Mouse (Mus musculus): Measurements from ENCODE around the gene Ralgps1. TPM values are rescaled to one million over a fixed set of nuclear protein-coding genes. Genes with fewer than 3 reads are reported as not detected.
A peak's percentile ranks its signal among the peaks of the same experiment; 100 is the strongest.

Ralgps1 gene
- polyA plus RNA-seq, 1 experiment from 2014 or later = 27.2 TPM

DNA sequence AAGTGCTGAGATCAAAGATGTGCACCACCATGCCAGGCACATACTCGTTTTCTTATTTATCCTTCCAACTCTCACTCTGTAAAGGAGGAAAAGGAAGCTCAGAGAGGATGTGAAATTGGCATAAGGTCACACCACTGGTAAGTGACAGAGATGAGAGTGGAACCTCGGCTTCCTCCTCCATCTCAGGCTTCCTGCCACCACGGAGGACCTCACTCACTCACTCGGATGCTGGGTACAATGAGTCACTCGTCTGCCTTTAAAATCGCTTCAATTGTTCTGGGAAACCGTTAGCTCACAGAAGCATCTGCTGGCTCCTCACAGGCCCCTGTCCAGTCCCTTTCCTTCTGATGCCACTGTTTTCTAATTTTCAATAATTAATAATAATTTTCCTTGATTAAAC, 194.8 kb downstream of the Ralgps1 start:
- no peak overlapping the region for H3K9ac ChIP-seq
- no peaks in the 10 kb centered on the region for H3K27me3 ChIP-seq
- peaks cover 38% of the 10 kb centered on the region for H3K4me1 ChIP-seq
- peaks cover 25% of the 10 kb centered on the region for H3K36me3 ChIP-seq (ENCODE audit: poor library complexity, severe bottlenecking)
- H3K27ac ChIP-seq = no peak overlapping the region
- no peaks in the 10 kb centered on the region for H3K9me3 ChIP-seq (replicated peaks)
- WGBS = 49% methylated on average over 7 of the region's 7 CpGs
- H3K4me3 ChIP-seq = no peak overlapping the region
- H3K4me2 ChIP-seq = no peak overlapping the region
- no peak for ATAC-seq

DNA sequence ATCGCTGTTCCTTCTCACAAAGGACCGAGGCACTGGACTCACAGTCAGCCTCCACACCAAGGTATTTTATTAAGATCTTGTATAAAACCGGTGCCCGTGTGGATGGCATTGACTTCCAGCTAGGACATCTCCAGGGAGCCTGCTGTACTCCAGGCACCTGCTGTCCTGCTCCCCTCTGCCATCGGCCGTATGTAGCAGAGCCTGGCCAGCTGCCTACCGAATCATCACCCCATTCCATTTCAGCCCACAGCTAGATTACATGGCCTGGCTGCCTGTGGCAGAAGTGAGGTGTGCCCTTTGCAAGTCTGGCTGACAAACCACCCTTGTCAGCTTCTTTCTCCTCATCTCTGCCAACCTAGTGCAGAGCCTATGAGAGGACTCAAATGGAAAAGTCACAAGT, 197.6 kb downstream of the Ralgps1 start:
- H3K27ac ChIP-seq = no peak overlapping the region
- H3K27me3 ChIP-seq = no peaks in the 10 kb centered on the region
- no peak overlapping the region for H3K4me3 ChIP-seq
- 93% methylated on average over 7 of the region's 7 CpGs for WGBS
- H3K4me1 ChIP-seq = peaks cover 28% of the 10 kb centered on the region
- H3K9ac ChIP-seq = no peak overlapping the region
- no peaks in the 10 kb centered on the region for H3K9me3 ChIP-seq (replicated peaks)
- H3K4me2 ChIP-seq = no peak overlapping the region
- ATAC-seq = no peak
- peaks cover 33% of the 10 kb centered on the region for H3K36me3 ChIP-seq (ENCODE audit: poor library complexity, severe bottlenecking)

DNA sequence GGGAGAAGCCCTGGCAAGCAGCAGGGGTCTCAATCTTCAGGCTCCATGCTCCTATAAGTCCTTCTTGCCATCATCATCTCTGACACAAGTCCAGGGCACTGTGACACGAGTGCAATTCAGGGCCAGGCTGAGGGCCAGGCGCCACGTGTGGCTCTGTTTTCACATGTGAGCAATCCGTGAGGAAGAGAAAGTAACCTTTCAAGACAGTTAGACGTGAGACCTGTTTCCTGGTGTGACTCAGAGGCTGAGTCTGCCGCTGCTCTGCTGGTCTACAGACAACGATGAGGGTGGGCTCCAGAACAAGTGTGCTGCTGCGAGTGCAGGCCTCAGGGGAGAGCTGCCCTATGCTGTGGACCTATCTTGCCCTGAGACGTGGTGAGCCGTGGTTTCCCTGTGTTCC, 198.2 kb downstream of the Ralgps1 start:
- Histone ChIP-seq H3K27me3 (no peaks in the 10 kb centered on the region), H3K9me3 (replicated peaks) (no peaks in the 10 kb centered on the region), H3K4me1 (peaks cover 22% of the 10 kb centered on the region), H3K27ac (no peak overlapping the region), H3K4me2 (no peak overlapping the region), H3K36me3 (ENCODE audit: poor library complexity, severe bottlenecking) (peaks cover 38% of the 10 kb centered on the region), H3K9ac (no peak overlapping the region), H3K4me3 (no peak overlapping the region)
- ATAC-seq = no peak
- 85% methylated on average over 10 of the region's 10 CpGs for WGBS

DNA sequence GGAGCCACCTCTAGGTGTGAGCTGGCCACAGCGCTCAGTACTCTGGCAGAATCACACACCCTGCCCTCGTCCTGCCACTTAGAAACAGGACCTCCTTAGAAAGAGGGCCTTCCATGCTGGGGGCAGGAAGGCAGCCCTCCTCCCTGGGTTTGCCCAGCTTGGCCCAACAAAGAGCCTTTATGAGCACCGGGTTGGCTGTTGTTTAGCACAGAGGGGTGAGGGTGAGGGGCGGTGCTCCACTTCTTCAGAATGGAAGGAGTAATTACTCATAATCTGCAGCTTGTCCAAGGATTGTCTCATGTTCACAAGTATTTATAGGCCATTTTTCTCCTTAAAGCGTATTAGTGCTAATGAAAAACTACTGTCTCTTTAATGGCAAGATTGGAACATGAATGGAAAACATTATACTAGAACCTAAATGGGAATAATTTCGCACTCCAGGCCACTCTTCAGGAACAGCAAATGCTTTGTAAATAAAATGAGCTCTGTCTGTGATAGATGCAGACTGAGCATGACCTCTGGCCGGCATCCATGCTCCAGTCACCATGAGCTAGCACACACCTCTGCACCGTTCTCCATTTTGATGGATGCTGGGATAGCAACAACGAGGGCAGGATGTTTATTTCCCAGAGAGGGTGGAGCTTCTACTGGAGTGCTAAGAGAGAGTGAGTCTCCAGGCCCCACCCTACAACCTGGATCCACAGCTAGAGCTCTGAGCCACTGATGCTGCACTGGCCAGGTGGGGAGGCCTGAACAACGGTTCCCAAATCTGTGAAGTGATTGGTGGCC, 200.3 kb downstream of the Ralgps1 start:
- H3K27me3 ChIP-seq = no peaks in the 10 kb centered on the region
- 28% methylated on average over 10 of the region's 10 CpGs for WGBS
- H3K9me3 ChIP-seq (replicated peaks) = no peaks in the 10 kb centered on the region
- peak overlapping the region; percentile 3 for H3K27ac ChIP-seq
- no peak overlapping the region for H3K4me3 ChIP-seq
- H3K36me3 ChIP-seq (ENCODE audit: poor library complexity, severe bottlenecking) = peaks cover 59% of the 10 kb centered on the region
- no peak overlapping the region for H3K4me2 ChIP-seq
- peaks cover 17% of the 10 kb centered on the region for H3K4me1 ChIP-seq
- peak; percentile 76 for ATAC-seq
- H3K9ac ChIP-seq = no peak overlapping the region

DNA sequence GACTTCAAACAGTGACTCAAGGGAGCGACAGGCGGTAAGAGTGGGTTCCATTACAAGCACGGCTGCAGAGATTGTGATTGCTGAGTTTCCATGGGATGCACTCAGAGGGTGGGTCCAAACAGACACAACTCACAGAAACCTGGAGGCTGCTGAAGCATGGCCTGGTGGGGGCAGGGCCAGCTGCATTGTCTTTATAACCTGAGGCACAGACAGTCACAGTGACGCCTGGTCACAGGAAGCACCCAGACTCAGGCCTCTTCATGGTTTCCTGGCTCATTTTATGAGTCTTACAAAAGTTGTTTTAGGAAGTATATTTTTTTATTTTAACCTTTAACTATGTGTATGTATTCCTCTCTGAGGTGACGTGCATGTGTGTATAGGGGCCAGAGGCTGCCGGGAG, 201.8 kb downstream of the Ralgps1 start:
- Histone ChIP-seq H3K4me2 (no peak overlapping the region), H3K36me3 (ENCODE audit: poor library complexity, severe bottlenecking) (peaks cover 64% of the 10 kb centered on the region), H3K4me1 (peaks cover 17% of the 10 kb centered on the region), H3K9me3 (replicated peaks) (no peaks in the 10 kb centered on the region), H3K4me3 (no peak overlapping the region), H3K27ac (no peak overlapping the region), H3K27me3 (no peaks in the 10 kb centered on the region), H3K9ac (no peak overlapping the region)
- no peak for ATAC-seq
- 85% methylated on average over 6 of the region's 6 CpGs for WGBS

DNA sequence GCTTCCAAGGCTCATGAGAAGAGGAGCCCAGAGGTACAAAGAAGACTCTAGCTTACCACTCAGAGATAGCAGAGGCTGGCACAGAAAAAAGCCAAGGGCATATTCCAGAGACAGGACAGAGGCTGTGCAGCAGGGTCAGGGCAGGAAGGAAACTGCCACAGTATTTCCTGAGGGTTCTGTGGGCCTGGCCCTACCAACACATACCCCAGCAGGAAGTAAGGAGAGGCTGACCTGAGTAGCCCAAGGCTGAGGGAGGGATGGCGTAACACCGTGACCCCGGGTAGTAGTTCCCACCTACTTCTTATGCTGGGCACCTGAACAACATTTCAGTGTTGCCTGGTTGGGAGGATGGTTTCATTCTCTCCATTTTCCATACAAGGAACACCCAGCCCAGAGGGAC, 204.2 kb downstream of the Ralgps1 start:
- Histone ChIP-seq H3K9ac (no peak overlapping the region), H3K4me1 (peaks cover 17% of the 10 kb centered on the region), H3K27me3 (no peaks in the 10 kb centered on the region), H3K9me3 (replicated peaks) (no peaks in the 10 kb centered on the region), H3K27ac (no peak overlapping the region), H3K4me2 (no peak overlapping the region), H3K4me3 (no peak overlapping the region), H3K36me3 (ENCODE audit: poor library complexity, severe bottlenecking) (peaks cover 58% of the 10 kb centered on the region)
- 91% methylated on average over 3 of the region's 3 CpGs for WGBS
- ATAC-seq = no peak

DNA sequence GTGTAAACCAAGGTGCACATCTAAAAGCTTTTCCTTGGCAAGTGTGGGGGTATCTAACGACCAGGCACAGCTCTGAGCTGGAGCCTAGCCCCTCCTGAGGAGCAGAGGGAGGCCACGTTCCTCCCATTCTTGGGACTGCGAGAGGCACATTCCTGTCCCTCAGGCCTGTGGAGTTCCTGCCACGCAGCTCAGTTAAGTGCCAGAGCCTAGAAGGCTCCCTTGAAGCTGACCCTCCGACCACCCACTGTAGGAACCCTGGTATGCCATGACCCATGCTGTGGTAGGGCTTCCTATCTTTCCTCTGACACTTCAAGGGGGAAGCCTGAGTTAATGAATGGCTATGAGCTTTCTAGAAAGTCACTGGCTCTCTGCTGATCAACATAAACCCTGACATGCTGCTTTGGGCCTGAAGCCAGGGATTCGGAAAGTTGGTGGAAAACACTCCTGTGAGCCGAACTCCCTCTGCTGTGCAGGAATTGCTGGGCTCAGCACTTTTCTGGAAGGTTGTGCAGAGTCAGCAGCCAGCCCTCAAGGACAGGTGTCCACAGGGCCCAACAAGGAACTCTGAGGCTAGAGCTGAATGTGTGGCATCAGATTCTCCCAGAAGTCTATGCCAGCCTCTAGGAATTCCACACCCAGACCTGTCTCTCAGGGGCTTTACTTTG, 205.4 kb downstream of the Ralgps1 start:
- H3K4me2 ChIP-seq = no peak overlapping the region
- no peak overlapping the region for H3K9ac ChIP-seq
- ATAC-seq = no peak
- peaks cover 60% of the 10 kb centered on the region for H3K36me3 ChIP-seq (ENCODE audit: poor library complexity, severe bottlenecking)
- 70% methylated on average over 7 of the region's 7 CpGs for WGBS
- H3K27me3 ChIP-seq = no peaks in the 10 kb centered on the region
- no peaks in the 10 kb centered on the region for H3K9me3 ChIP-seq (replicated peaks)
- peaks cover 5% of the 10 kb centered on the region for H3K4me1 ChIP-seq
- no peak overlapping the region for H3K4me3 ChIP-seq
- no peak overlapping the region for H3K27ac ChIP-seq

DNA sequence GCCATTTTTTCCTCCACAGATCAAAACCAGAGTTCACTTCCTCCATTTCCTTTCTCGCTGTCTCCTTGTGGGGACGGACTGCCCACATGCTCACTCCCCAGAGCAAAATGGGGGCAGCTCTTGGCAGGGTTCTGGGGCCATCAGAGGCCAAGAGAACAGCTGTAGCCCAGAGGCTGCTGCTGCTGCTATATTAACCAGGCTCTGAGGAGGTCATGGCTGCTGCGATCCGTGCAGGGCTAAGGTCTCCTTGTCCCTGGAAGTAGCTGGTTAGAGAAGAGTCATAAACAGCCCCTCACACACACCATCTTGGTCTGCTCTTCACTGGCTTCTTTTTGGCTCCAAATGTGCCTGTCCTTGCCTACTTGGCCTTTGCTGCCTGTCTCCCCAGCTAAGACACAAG, 206.1 kb downstream of the Ralgps1 start:
- H3K36me3 ChIP-seq (ENCODE audit: poor library complexity, severe bottlenecking) = peaks cover 64% of the 10 kb centered on the region
- no peak for ATAC-seq
- no peak overlapping the region for H3K4me2 ChIP-seq
- no peak overlapping the region for H3K27ac ChIP-seq
- H3K4me1 ChIP-seq = no peaks in the 10 kb centered on the region
- no peaks in the 10 kb centered on the region for H3K27me3 ChIP-seq
- no peaks in the 10 kb centered on the region for H3K9me3 ChIP-seq (replicated peaks)
- WGBS = 94% methylated on average over 4 of the region's 4 CpGs
- no peak overlapping the region for H3K4me3 ChIP-seq
- no peak overlapping the region for H3K9ac ChIP-seq

DNA sequence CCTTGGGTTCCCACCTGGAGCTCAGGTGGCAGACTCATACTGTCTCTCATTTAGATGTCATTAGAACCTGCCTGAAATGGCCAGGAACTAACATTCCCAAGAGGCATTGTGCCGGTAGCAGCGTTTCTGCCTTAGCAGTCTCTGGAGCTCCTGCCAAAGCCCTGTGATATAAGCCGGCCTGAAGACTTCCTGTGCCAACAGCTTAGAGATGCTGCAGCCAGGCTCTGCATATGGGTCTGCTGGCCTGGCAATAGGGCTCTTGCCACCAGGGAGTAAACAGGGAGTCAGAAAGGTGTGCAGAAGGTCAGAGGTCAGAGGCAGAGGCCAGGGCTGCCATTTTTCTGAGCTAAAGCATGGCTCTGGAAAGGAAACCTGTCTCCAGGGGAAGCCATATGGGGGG, 206.6 kb downstream of the Ralgps1 start:
- Histone ChIP-seq H3K4me3 (no peak overlapping the region), H3K27me3 (no peaks in the 10 kb centered on the region), H3K36me3 (ENCODE audit: poor library complexity, severe bottlenecking) (peaks cover 64% of the 10 kb centered on the region), H3K9ac (no peak overlapping the region), H3K27ac (no peak overlapping the region), H3K4me1 (no peaks in the 10 kb centered on the region), H3K4me2 (no peak overlapping the region), H3K9me3 (replicated peaks) (no peaks in the 10 kb centered on the region)
- no peak for ATAC-seq
- WGBS = 81% methylated on average over 3 of the region's 3 CpGs

DNA sequence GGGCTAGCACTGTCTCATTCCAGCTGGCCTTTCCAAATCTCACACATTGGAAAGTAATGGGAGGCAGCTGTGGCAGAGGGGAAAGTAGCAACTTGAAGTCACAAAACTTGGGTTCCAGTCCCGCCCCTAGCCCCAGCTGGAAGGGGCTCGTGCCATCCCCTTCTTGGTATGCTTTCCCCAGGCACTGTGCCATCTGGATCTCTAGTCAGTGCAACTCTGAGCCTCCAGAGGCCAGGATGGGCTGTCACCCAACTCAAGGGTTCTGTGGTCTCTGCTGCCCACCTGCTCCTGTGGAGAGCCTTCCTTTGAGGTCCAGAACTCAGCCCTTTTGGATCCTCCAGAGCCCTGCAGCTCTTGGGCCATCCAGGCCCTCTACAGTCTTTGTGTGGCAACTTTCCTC, 209.2 kb downstream of the Ralgps1 start:
- no peaks in the 10 kb centered on the region for H3K9me3 ChIP-seq (replicated peaks)
- no peak overlapping the region for H3K4me2 ChIP-seq
- H3K27ac ChIP-seq = no peak overlapping the region
- H3K4me1 ChIP-seq = no peaks in the 10 kb centered on the region
- no peak for ATAC-seq
- H3K4me3 ChIP-seq = no peak overlapping the region
- H3K27me3 ChIP-seq = no peaks in the 10 kb centered on the region
- WGBS = 92% methylated on average over 2 of the region's 2 CpGs
- H3K9ac ChIP-seq = no peak overlapping the region
- H3K36me3 ChIP-seq (ENCODE audit: poor library complexity, severe bottlenecking) = peaks cover 64% of the 10 kb centered on the region

DNA sequence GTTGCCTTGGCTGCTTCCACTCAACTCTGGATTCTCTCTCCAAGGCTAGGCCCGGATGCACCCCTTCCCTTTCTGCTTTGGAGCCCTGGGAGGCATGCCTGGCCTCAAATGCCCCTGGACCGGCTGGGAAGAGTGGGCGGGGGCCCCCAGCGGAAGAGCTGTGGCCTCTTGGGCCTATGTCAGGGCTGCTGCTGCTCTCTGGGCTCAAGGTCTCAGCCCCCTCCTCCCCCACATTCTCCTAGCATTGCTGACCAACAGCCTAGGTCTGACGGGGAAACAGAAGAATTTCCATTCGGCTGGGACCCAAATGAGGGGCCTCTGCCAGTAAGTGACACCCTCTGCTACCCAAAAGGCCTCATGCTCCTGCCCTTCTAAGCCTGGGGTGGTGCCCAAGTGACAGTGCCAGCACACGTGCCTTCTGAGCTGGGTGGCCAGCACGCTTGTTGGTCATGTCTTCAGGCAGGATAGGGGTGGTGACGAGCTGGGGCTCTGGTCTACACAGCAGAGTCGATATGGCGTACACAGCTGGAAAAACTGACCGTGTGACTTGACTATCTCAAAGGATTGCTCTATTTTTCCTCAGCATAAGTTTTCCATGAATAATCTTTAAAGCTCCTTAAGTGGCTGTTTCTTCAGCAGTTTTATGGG, 210.8 kb downstream of the Ralgps1 start:
- Histone ChIP-seq H3K27ac (no peak overlapping the region), H3K4me3 (no peak overlapping the region), H3K4me1 (no peaks in the 10 kb centered on the region), H3K9me3 (replicated peaks) (no peaks in the 10 kb centered on the region), H3K4me2 (no peak overlapping the region), H3K27me3 (no peaks in the 10 kb centered on the region), H3K9ac (no peak overlapping the region), H3K36me3 (ENCODE audit: poor library complexity, severe bottlenecking) (peaks cover 52% of the 10 kb centered on the region)
- ATAC-seq = no peak
- 84% methylated on average over 12 of the region's 12 CpGs for WGBS

DNA sequence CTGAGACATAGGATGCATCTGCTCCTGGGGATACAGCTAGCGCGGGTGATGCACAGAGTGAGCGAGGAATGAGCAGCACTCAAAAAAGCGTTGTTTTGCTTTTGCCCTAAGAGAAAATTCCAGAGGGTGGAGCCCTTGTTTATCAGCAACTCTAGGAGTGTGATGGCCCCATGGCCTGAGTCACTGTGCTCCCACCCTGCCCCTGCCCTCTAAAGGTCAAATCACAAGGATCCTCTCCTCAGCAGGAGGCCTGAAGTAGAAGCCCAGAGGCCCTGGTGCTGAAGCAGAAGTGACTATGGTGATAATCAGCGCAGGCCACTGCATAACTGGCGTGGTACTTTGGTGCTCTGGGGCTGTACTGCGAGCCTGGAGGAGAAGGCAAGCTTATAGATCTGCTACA, 211.7 kb downstream of the Ralgps1 start:
- no peak for ATAC-seq
- Histone ChIP-seq H3K4me3 (no peak overlapping the region), H3K4me2 (no peak overlapping the region), H3K36me3 (ENCODE audit: poor library complexity, severe bottlenecking) (peaks cover 51% of the 10 kb centered on the region), H3K27ac (no peak overlapping the region), H3K9ac (no peak overlapping the region), H3K27me3 (no peaks in the 10 kb centered on the region), H3K4me1 (no peaks in the 10 kb centered on the region), H3K9me3 (replicated peaks) (no peaks in the 10 kb centered on the region)
- 88% methylated on average over 7 of the region's 7 CpGs for WGBS

Measured in forebrain, embryonic 13.5 days (tissue).